Mouse (Mus musculus) NIH3T3 (cell line): ENCODE results near the gene Flt1.
"Not testable (repeated sequence)": the region's sequence is repeated elsewhere in the genome, so short reads cannot be mapped to it uniquely, and the experiment has no call there.

Source experiments
- DNase-seq: peaks from one replicate; pipeline ENCODE4 v3.0.0-alpha.2; 2012; ENCODE audit warnings: low read depth

Gene Flt1

GRCm38 (mm10) chr5:147614659-147615058 is 111.2 kb downstream of the Flt1 start:
- DNase-seq, result no peak

GRCm38 (mm10) chr5:147611348-147611747 is 114.5 kb downstream of the Flt1 start:
- DNase-seq, result not testable (repeated sequence)

DNA sequence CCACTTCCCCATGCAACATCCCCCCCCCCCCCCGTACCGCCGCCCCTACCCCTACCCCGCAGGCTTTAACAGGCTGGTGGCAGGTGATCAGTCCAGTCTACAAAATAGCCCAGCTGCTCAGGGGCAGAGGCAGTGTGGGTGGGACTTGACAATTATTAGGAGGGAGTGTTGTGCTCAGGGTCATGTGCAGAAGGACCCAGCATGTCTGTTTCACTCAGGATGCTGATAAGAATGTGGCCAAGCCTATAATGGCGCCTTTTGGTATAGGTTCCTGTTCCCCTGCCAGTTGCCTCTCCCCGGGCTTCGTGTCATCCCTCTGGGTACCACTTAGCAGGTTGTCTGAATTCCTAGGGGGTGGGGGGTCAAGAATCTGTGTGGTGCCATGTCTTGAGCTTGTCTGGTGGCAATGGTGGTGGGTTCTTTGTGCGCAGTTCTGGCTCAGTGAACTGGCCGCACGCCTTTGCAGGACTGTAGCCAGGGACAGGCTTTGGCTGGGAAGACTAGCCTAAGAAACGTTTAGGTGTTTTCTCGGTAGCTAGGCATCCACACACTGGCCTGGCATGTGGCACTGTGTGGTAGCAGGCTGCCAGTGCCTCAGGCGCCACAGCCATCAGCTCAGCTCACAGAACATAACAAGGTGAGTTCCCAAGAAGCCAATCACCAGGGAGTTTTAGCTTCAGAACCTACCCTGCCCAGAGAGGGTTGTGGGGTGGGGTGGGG is 118.4 kb downstream of the Flt1 start:
- no peak for DNase-seq

GRCm38 (mm10) chr5:147606751-147607150 is 119.1 kb downstream of the Flt1 start:
- DNase-seq, result no peak

DNA sequence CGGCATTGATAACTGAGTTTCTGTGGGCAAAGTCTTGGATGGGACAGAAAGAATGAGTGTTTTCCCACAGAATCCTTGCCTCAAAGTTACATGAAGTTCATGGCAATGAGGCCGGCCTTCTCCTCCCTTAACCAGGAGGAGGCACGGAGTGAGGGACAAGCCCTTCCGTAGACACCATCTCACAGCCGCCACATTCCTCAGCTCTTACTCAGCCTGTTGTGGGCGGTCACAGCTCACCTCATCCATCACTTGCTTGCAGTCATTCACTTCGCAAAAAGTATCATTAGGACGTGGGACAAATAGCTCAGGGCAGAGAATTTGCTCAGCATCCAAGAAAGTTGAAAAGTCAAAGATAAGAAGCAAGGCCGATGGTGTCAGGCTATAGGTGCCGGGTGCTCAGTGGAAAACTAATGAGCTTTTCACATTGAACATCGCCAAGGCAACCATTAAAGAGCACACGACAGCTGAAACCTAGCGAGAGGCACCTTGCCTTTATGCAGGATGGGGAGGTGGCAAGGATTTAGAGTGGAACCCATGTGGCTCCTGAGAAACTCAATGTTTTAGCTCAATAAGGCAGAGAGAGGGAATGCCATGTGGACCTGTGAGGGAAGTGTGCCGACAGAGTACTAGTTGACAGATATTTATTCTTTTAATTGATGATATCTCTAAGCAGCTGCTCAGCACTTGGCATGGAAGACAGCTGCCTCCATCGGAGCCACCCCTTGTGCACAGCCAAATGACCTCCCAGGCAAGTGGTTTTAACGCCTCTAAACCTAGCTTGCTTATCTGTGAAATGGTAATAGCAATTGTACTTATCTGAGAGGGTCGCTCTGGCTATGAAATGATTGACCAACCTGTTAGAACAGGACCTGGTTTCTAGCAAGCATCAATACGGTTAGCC is 124.1 kb downstream of the Flt1 start:
- DNase-seq, result peak; percentile 23

GRCm38 (mm10) chr5:147597825-147598224 is 128.0 kb downstream of the Flt1 start:
- DNase-seq, result no peak

DNA sequence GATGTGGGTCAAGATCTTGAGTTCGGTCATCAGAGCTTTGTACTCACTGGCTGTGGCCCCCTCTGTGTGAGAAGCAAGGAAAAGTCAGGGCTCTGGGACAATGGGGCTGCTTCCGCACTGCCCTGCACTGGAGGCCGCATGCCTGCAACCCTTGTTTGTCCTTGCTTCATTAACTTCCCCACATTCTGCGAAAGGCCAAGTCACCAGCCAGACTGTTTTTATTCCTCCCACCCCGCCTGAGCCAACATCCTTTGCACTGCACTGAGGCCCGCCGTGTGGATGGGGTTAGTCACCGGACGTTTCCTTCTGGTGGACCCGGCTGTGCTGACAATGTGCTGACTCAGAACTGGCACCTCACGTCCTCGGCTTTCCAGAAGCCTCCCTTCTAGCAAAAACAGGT is 136.0 kb downstream of the Flt1 start:
- peak; percentile 77 for DNase-seq

DNA sequence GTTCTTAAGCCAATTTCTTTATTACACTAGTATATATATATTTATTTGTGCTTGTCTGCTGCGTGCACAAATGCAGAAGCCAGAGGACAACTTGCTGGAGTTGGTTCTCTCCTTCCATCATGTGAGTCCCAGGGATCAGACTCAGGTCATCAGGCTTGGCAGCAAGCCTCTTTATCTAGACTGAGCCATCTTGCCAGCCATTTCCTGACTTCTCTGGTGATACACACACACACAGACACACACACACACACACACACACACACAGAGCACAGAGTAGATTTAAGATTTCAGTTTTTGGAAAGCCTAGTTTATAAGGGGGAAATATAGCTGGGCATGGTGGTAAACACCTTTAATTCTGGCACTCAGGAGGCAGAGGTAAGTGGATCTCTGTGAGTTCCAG is 140.7 kb downstream of the Flt1 start:
- peak; percentile 14 for DNase-seq

GRCm38 (mm10) chr5:147584648-147585047 is 141.2 kb downstream of the Flt1 start:
- no peak for DNase-seq

GRCm38 (mm10) chr5:147583702-147584298 is 142.0 kb downstream of the Flt1 start:
- peak; percentile 87 for DNase-seq

GRCm38 (mm10) chr5:147580181-147580580 is 145.6 kb downstream of the Flt1 start:
- DNase-seq, result no peak

GRCm38 (mm10) chr5:147579691-147580090 is 146.1 kb downstream of the Flt1 start:
- DNase-seq, result no peak

GRCm38 (mm10) chr5:147579148-147579547 is 146.7 kb downstream of the Flt1 start:
- DNase-seq, result no peak

DNA sequence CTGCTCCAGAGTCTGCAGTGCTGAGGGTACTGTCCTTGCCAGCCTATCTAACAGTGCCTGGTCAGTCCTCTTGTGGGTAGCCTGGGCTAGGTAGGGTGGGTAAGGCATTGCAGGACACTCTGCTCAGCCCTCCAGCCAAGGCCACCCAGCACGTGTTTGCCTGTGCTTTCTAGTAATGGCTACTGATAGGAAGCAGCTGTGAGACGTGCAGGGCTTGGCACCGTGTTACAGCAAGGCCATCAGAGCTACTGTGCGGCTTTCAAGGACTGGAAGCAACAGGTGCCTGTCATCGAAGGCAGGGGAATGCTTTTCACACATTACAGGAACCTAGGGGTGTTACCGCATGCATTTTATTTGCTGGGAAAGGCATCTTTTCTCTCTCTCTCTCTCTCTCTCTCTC is 148.8 kb downstream of the Flt1 start:
- DNase-seq, result no peak

- no peak for DNase-seq
Measured at GRCm38 (mm10) chr5:147574517-147574916, 151.3 kb downstream of the Flt1 start.

DNA sequence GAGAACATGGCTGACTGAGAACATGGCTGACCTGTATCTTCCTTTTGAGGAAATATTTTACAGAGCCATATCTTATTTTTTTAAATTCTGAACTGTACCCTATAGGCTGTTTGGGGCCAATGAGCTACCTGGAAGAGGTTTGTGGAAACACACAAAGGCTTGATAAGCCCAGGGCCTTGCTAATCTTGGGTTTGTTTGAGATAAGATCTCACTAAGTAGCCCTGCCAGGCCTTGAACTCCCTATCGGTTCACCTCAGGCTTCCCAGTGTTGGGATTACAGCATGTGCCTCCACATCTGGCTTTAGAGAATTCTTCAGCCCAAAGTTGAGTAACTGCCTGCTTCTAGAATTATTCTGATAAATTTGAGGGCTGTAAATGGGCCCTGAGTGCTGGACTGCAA is 152.3 kb downstream of the Flt1 start:
- no peak for DNase-seq

DNA sequence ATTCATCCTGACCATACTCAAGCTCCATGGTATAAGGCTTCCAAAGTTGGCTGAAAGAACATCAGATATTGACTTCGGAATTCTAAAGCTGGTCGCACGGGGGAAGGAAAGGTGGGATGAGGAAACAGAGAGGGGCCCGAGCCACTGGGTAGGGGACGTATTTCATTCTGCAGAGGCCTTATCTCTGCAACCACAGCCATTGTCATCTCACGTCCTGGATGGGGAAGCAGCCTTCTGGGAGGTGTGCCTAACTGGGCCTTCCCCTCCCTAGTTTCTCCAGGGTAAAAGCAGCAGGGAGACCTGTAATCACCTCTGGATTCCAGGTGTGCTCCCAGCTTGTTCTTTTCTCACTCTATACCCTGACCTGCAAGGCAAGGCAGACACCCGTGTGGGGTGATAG is 153.1 kb downstream of the Flt1 start:
- no peak for DNase-seq

GRCm38 (mm10) chr5:147566335-147566734 is 159.5 kb downstream of the Flt1 start:
- no peak for DNase-seq

DNA sequence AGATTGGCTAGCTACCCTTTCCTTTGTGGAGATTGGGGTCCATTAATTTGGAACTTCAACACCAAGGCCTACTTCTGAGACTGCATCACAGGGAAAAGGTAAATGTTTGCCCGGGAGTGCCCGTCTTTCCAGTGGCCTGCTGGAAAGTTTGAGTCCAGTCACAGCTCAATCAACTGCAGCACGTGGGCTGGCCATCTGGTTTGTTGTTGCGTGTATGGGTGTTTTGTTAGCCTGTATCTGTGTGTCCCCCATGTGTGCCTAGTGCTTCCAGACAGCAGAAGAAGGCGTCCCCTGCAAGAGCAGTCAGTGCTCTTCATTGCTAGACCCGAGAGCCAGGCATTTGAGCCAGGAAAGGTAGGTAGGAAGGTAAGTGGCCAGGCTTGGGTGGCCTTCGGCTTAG is 160.4 kb downstream of the Flt1 start:
- DNase-seq, result no peak

DNA sequence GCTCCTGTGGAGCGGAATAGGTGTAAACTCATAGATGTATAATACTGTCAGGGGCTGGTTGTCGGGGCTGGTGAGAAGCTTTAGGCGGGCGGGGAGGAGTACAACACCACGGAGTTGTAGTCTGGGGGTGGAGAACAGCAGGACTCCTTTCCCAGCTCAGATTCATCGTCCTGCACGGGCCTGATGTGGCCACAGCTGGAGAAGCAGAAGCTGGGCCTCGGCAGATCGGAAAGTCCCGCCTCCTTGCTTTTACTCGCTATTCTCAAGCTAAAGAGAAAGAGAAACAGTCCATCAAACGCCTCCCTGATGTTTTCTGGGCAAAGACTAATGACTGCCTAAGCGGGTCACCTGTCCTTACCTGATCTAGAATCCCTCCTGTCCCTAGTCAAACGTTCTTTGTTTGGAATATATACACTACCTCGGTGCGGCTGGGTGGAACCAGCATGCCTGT is 161.6 kb downstream of the Flt1 start:
- DNase-seq, result no peak

DNA sequence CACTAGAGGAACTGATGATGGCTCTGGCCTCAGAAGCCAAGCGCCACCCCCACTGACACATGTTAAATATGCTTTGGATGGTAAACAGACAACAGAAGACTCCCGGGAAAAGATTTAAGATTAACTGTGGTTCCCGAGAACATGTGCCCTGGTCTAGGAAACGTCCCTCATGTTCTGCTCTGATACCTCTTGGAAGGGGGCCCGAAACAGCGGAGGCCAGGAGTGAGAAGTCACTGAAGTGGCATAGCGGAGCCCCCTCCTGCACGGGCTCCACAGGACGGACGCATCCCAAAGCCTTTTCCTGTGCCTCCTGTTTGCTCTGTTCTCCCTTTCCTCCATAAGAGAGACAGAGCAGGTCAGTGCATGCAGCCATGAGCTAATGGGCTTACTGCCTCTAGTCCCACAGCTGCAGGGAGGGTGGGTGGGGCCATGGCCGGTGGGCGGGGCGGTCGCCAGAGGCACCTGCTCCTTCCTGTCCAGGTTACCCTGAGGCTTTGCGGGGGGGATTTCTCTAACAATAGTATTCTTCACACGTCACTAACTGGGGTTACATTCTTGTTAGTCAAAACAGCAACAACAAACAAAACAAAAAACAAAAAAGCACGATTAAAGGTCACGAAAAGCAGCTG is 162.2 kb downstream of the Flt1 start:
- DNase-seq, result no peak

GRCm38 (mm10) chr5:147557641-147558040 is 168.2 kb downstream of the Flt1 start:
- DNase-seq, result peak; percentile 52
